Mouse (Mus musculus) neural tube, embryonic 10.5 days (tissue): ENCODE measurements around the gene Clec18a.
A peak's percentile ranks its signal among the peaks of the same experiment; 100 is the strongest.
"Not testable (repeated sequence)": the region's sequence is repeated elsewhere in the genome, so short reads cannot be mapped to it uniquely, and the experiment has no call there.

Source experiments
- DNase-seq: peaks from one replicate; pipeline ENCODE4 v3.0.0-alpha.2; 2017; ENCODE audit warnings: low spot score; ENCODE audit errors: extremely low spot score

The Clec18a gene

GRCm38 (mm10) chr8:111092326-111092725 is at the start of gene Clec18a:
Gene Clec18a, minus strand, starts transcription at chr8:111092426.
- DNase-seq: not testable (repeated sequence)

- DNase-seq: no peak
Observed at GRCm38 (mm10) chr8:111130756-111131155, 38.5 kb upstream of the Clec18a start.

GRCm38 (mm10) chr8:111119481-111119880 is 27.3 kb upstream of the Clec18a start:
- DNase-seq: no peak

GRCm38 (mm10) chr8:111114891-111115290 is 22.7 kb upstream of the Clec18a start:
- no peak for DNase-seq

GRCm38 (mm10) chr8:111094719-111095302 is 2.6 kb upstream of the Clec18a start:
- DNase-seq: peak; percentile 32

GRCm38 (mm10) chr8:111093865-111094718 is 1.9 kb upstream of the Clec18a start, which contains the start of gene Pdpr:
Gene Pdpr, plus strand, starts transcription at chr8:111094630.
- peak; percentile 88 for DNase-seq

- DNase-seq: no peak
Observed at GRCm38 (mm10) chr8:111091706-111092105, 520 bp downstream of the Clec18a start.

- peak; percentile 85 for DNase-seq
Observed at GRCm38 (mm10) chr8:111090126-111090525, 2.1 kb downstream of the Clec18a start.

- DNase-seq: not testable (repeated sequence)
Observed at GRCm38 (mm10) chr8:111083936-111084335, 8.3 kb downstream of the Clec18a start.

GRCm38 (mm10) chr8:111081580-111082258 is 10.5 kb downstream of the Clec18a start:
- DNase-seq: no peak

- DNase-seq: no peak
Observed at GRCm38 (mm10) chr8:111079861-111080271, 12.4 kb downstream of the Clec18a start.

- DNase-seq: no peak
Observed at GRCm38 (mm10) chr8:111079461-111079860, 12.8 kb downstream of the Clec18a start.

GRCm38 (mm10) chr8:111075926-111076325 is 16.3 kb downstream of the Clec18a start:
- DNase-seq: no peak

- DNase-seq: not testable (repeated sequence)
Observed at GRCm38 (mm10) chr8:111068660-111069059, 23.6 kb downstream of the Clec18a start.

- no peak for DNase-seq
Observed at GRCm38 (mm10) chr8:111067439-111067838, 24.8 kb downstream of the Clec18a start.

GRCm38 (mm10) chr8:111066308-111066707 is 25.9 kb downstream of the Clec18a start:
- DNase-seq: no peak

- no peak for DNase-seq
Observed at GRCm38 (mm10) chr8:111062893-111063292, 29.3 kb downstream of the Clec18a start.

- peak; percentile 97 for DNase-seq
Observed at GRCm38 (mm10) chr8:111062072-111062757, 30.0 kb downstream of the Clec18a start.

GRCm38 (mm10) chr8:111061688-111062071 is 30.5 kb downstream of the Clec18a start:
- DNase-seq: no peak

- DNase-seq: no peak
Observed at GRCm38 (mm10) chr8:111058946-111059572, 33.2 kb downstream of the Clec18a start.
